Mouse (Mus musculus) liver, embryonic 11.5 days (tissue): Measurements from ENCODE around the gene Egln2. TPM values are rescaled to one million over a fixed set of nuclear protein-coding genes. Genes with fewer than 3 reads are reported as not detected.

Experiments
- ATAC-seq: fragments of 200-750 bp; cut with Nextera tagmentation; replicated peaks from 2 replicates; pipeline ENCODE4 v1.8.0; 2017; ENCODE audit warnings: moderate number of reproducible peaks, mild to moderate bottlenecking, moderate TSS enrichment, moderate library complexity; ENCODE audit not compliant: low FRiP score
- DNase-seq: peaks from one replicate; pipeline ENCODE4 v3.0.0-alpha.2; 2017; ENCODE audit warnings: low spot score
- H3K27ac ChIP-seq: fragments of 300-500 bp; sonication (generic); 2 replicates; pipeline ENCODE4 v1.5.1; 2014; ENCODE audit warnings: mild to moderate bottlenecking, low read depth, low read length, control low read depth
- H3K27me3 ChIP-seq: fragments of 300-500 bp; sonication (generic); replicated peaks from 2 replicates; pipeline ENCODE4 v1.6.1; 2014; ENCODE audit warnings: low read length, mixed read lengths; ENCODE audit not compliant: control insufficient read depth, insufficient read depth
- H3K36me3 ChIP-seq: fragments of 300-500 bp; sonication (generic); 2 replicates; pipeline ENCODE4 v1.6.1; 2014; ENCODE audit warnings: mild to moderate bottlenecking, low read length, moderate library complexity, mixed read lengths; ENCODE audit not compliant: control insufficient read depth, insufficient read depth
- H3K4me1 ChIP-seq: fragments of 300-500 bp; sonication (generic); replicated peaks from 2 replicates; pipeline ENCODE4 v1.6.1; 2014; ENCODE audit warnings: low read length, mixed read lengths; ENCODE audit not compliant: control insufficient read depth, insufficient read depth
- H3K4me2 ChIP-seq: fragments of 300-500 bp; sonication (generic); 2 replicates; pipeline ENCODE4 v1.6.1; 2014; ENCODE audit warnings: mild to moderate bottlenecking, control low read depth, moderate library complexity
- H3K4me3 ChIP-seq: fragments of 300-500 bp; sonication (generic); 2 replicates; pipeline ENCODE4 v1.5.1; 2014; ENCODE audit warnings: low read depth, low read length, control low read depth
- H3K9ac ChIP-seq: fragments of 300-500 bp; sonication (generic); 2 replicates; pipeline ENCODE4 v1.6.1; 2014; ENCODE audit warnings: low read depth, low read length, control low read depth
- H3K9me3 ChIP-seq: fragments of 300-500 bp; sonication (generic); 2 replicates; pipeline ENCODE4 v1.6.1; 2016; ENCODE audit warnings: low read length, inconsistent platforms, mixed read lengths; ENCODE audit not compliant: control insufficient read depth
- WGBS: fragments of 180-500 bp; shearing (Covaris S2); extraction: QIAGEN DNeasy Blood & Tissue Kit; methylation state at CpG from one replicate; pipeline ENCODE4 v1.1.7; 2014; 5-methylcytosine and 5-hydroxymethylcytosine counted together
- polyA plus RNA-seq: library from polyadenylated mRNA; unstranded; fragments of >200 nt; fragmentation: Nextera tagmentation; extraction: Ambion mirVana; gene quantifications from 2 replicates; pipeline ENCODE4 v1.2.1, GENCODE M21; 2014

Gene Egln2
- polyA plus RNA-seq, 1 experiment from 2014 or later = 39.7 TPM

DNA sequence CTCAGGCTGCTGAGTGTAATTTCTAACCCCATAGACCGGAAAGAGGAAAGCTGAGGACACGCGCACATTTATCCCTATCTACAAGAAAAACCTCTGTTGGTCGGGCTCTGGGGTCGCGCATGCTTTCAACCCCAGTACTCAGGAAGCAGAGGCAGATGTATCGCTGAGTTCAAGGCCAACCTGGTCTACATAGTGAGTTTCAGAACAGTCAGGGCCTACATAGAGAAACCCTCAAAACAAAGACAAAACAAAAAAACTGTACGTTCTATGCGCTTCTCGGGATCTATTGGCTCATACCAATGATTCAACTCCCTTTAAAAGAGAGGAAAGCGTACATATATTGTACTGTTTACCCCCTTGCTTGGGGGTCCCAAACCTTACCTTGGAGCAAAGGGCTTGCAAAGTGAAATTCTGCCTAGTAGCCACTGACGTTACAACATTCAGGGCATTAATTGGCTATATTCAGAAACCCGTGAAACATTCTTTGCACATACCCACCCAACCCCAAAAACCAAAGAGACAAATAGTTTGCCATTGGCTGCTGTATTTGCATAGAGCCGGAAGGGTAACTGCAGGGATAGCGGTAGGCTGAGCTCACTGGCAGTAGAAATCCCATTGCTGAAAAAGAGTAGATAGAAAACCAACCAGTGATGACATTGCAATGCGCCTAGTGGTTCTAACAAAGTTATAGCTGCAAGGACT is 12.8 kb upstream of the Egln2 start:
- Histone ChIP-seq H3K9me3 (no peaks in the 10 kb centered on the region), H3K27me3 (no peaks in the 10 kb centered on the region), H3K4me3 (peak overlapping the region; percentile 73), H3K4me2 (peak overlapping the region; percentile 70), H3K9ac (peak overlapping the region; percentile 41; the same call in 1 of the 2 replicates), H3K27ac (peak overlapping the region; percentile 67), H3K36me3 (0 out of 2 replicates have a peak, but pooled peaks cover 5% of the 10 kb centered on the region), H3K4me1 (peaks cover 8% of the 10 kb centered on the region)
- WGBS = 44% methylated on average over 16 of the region's 16 CpGs
- DNase-seq (no peak), ATAC-seq (no peak)

GRCm38 (mm10) chr7:27178324-27179216 is 12.0 kb upstream of the Egln2 start, which contains the start of gene Rab4b:
TSS of gene Rab4b (minus strand) at chr7:27178896.
- H3K4me1 ChIP-seq = peaks cover 10% of the 10 kb centered on the region
- DNase-seq (peak; percentile 98), ATAC-seq (peak; percentile 95)
- H3K9me3 ChIP-seq = no peaks in the 10 kb centered on the region
- under 1% methylated on average over 53 of the region's 53 CpGs for WGBS
- no peaks in the 10 kb centered on the region for H3K27me3 ChIP-seq
- H3K27ac ChIP-seq = peak within 1 kb of the TSS; percentile 78
- peaks cover 3% of the 10 kb centered on the region; the same call in 1 of the 2 replicates for H3K36me3 ChIP-seq
- peak within 1 kb of the TSS; percentile 73 for H3K4me3 ChIP-seq
- peak within 1 kb of the TSS; percentile 70 for H3K4me2 ChIP-seq
- H3K9ac ChIP-seq = peak within 1 kb of the TSS; percentile 63

GRCm38 (mm10) chr7:27177942-27178323 is 11.3 kb upstream of the Egln2 start:
- Histone ChIP-seq H3K27ac (peak overlapping the region; percentile 78), H3K27me3 (no peaks in the 10 kb centered on the region), H3K9ac (peak overlapping the region; percentile 63), H3K9me3 (no peaks in the 10 kb centered on the region), H3K36me3 (peaks cover 3% of the 10 kb centered on the region; the same call in 1 of the 2 replicates), H3K4me2 (peak overlapping the region; percentile 70), H3K4me1 (peaks cover 10% of the 10 kb centered on the region), H3K4me3 (peak overlapping the region; percentile 73)
- 19% methylated on average over 4 of the region's 4 CpGs for WGBS
- no peak for ATAC-seq
- no peak for DNase-seq

DNA sequence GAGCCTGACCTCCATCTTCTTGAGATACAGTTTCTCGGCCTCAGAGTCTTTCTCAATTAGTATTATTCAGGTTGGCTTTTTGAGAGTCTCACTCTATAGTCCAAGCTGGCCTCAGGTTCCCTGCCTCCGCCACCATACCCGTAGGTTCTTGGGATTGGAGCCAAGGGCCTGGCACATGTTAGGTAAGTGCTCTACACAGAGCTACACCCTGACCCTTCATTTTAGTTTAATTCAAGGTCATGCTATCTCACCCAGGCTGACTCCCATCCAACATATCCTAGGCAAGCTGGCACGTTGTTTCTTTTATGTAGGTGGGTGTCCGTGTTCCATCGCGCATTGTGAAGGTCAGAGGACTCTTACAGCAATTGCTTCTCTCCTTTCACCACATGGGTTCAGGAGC is 8.3 kb upstream of the Egln2 start:
- Histone ChIP-seq H3K27ac (no peak overlapping the region), H3K9ac (no peak overlapping the region), H3K4me1 (peaks cover 8% of the 10 kb centered on the region), H3K4me3 (no peak overlapping the region), H3K36me3 (peaks cover 10% of the 10 kb centered on the region; the same call in 1 of the 2 replicates), H3K4me2 (no peak overlapping the region), H3K9me3 (no peaks in the 10 kb centered on the region), H3K27me3 (no peaks in the 10 kb centered on the region)
- ATAC-seq (no peak), DNase-seq (no peak)
- 93% methylated on average over 7 of the region's 7 CpGs for WGBS

DNA sequence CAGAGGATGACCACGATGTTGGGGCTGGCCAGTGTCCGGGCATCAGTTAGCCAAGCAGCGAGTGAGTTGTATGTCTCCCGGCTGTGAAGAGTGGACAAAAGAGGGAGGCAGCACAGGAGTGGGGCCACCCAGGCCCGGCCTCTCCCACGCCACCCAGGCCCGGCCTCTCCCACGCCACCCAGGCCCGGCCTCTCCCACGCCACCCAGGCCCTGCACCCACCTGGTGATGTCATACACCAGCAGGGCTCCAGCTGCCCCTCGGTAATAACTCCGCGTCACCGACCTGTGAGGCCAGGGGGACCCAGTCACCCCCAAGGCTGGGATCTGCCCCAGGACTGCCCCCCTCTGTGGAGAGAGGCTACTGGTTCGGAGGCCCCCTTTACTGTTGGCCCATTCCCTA is 7.9 kb upstream of the Egln2 start:
- WGBS = 92% methylated on average over 15 of the region's 15 CpGs
- Histone ChIP-seq H3K27me3 (no peaks in the 10 kb centered on the region), H3K4me2 (no peak overlapping the region), H3K4me1 (peaks cover 4% of the 10 kb centered on the region), H3K9me3 (no peaks in the 10 kb centered on the region), H3K4me3 (no peak overlapping the region), H3K27ac (no peak overlapping the region), H3K9ac (no peak overlapping the region), H3K36me3 (peaks cover 10% of the 10 kb centered on the region; the same call in 1 of the 2 replicates)
- DNase-seq = no peak
- no peak for ATAC-seq

- Histone ChIP-seq H3K27ac (no peak overlapping the region), H3K9me3 (no peaks in the 10 kb centered on the region), H3K4me3 (no peak overlapping the region), H3K27me3 (no peaks in the 10 kb centered on the region), H3K9ac (no peak overlapping the region), H3K36me3 (peaks cover 10% of the 10 kb centered on the region; the same call in 1 of the 2 replicates), H3K4me1 (peaks cover 16% of the 10 kb centered on the region), H3K4me2 (no peak overlapping the region)
- DNase-seq (no peak), ATAC-seq (no peak)
- WGBS = 90% methylated on average over 3 of the region's 3 CpGs
Observed at GRCm38 (mm10) chr7:27170981-27171380, 4.4 kb upstream of the Egln2 start.

DNA sequence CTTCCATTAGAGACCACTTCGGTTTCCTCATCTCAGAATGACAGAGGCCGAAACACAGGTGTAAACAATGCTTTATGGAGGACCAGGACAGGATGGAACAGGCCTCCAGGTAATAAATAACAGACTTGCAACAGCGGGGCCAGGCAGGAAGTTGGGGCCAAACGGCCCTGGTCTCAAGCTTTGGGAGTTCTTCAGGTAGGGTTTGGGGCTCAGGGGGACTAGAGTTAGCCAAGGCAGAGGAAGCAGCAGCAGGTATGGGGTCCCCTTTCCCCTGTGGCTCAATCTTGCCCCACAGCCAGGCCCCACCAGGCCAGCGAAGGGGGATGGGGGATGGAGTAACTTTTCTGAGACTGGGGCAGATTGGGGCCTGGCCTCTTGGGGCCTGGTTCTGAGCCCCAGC is 1.8 kb upstream of the Egln2 start:
- H3K4me1 ChIP-seq = peaks cover 31% of the 10 kb centered on the region
- H3K4me2 ChIP-seq = no peak overlapping the region
- no peaks in the 10 kb centered on the region for H3K9me3 ChIP-seq
- peaks cover 17% of the 10 kb centered on the region for H3K36me3 ChIP-seq
- no peaks in the 10 kb centered on the region for H3K27me3 ChIP-seq
- no peak overlapping the region for H3K4me3 ChIP-seq
- WGBS = 86% methylated on average over 5 of the region's 5 CpGs
- DNase-seq = no peak
- H3K27ac ChIP-seq = peak overlapping the region; percentile 28; the same call in 1 of the 2 replicates
- no peak overlapping the region for H3K9ac ChIP-seq
- ATAC-seq = no peak

GRCm38 (mm10) chr7:27167475-27168094 is 983 bp upstream of the Egln2 start:
- 78% methylated on average over 11 of the region's 11 CpGs for WGBS
- Histone ChIP-seq H3K4me1 (peaks cover 33% of the 10 kb centered on the region), H3K9ac (peak overlapping the region; percentile 90), H3K9me3 (no peaks in the 10 kb centered on the region), H3K36me3 (peaks cover 13% of the 10 kb centered on the region), H3K4me2 (peak overlapping the region; percentile 89), H3K4me3 (peak overlapping the region; percentile 76), H3K27ac (peak overlapping the region; percentile 93), H3K27me3 (no peaks in the 10 kb centered on the region)
- no peak for ATAC-seq
- DNase-seq = no peak
